Mouse (Mus musculus): ENCODE data around the gene Gtf3c6.

Gene Gtf3c6

DNA sequence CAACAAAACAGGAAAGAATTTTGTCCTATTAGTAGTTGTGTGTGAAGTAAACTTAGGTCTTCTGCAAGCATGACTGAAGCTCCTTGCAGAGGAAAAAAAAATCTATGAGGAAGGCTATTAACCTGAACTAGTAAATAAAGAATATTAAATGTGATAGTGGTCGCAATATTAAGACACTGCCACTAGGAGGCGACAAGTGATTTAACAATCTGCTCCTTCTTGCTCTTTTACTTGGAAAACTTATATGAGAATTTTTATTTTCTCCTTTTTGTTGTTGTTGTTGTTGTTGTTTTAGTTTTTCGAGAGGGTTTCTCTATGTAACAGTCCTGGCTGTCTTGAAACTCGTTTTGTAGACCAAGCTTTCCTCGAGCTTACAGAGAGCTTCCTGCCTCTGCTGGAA is 1.1 kb upstream of the Gtf3c6 start:
- peak; percentile 50 to 65 for DNase-seq (ENCODE audit: low spot score in 2 of 2)

DNA sequence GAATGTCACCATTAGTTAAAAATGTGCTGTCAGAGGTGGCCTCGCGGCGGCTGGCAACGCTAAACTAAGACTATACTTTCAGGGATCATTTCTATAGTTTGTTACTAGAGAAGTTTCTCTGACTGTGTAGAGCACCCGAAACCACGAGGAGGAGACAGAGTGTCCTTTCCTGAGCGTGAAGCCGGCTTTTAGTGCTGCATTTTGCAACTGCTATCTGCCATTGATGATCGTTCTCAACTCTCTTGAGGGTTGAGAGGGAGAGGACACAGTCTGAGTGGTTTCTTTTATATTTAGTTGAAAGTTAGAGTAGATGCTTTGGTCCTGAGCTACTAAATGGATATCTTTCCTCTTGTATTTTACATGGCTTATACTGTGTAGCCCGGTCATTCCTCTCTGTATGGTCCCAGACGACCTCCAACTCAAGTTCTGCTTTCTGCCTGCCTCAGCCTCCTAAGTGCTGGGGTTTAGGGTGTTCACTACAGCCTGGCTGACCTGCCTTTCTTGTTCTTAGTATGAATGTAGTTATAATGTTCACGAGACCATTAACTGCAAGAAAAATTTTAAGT is 576 bp upstream of the Gtf3c6 start:
- peak; percentile 47 to 55 for DNase-seq (ENCODE audit: low spot score in 2 of 2)

DNA sequence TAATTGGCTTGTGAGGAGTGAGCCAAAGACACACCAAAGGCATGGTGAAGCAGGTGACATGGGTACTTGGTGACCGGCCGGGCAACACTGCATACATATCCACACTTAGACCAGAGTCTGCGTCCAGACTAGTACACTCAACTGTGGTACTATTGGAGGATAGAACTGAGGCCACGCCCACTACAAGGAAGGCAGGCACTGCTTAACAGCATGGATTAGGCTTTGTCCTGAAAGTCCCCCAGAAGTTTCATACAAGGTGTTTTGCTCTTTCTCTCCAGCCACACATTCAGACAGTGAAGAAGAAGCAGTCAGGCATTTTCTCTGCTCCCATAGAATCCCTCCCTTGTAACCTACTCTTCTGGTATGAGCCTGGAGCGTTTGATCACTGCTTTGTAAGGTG is 1.2 kb downstream of the Gtf3c6 start:
- peak; percentile 44 to 56 for DNase-seq (ENCODE audit: low spot score in 2 of 2)

DNA sequence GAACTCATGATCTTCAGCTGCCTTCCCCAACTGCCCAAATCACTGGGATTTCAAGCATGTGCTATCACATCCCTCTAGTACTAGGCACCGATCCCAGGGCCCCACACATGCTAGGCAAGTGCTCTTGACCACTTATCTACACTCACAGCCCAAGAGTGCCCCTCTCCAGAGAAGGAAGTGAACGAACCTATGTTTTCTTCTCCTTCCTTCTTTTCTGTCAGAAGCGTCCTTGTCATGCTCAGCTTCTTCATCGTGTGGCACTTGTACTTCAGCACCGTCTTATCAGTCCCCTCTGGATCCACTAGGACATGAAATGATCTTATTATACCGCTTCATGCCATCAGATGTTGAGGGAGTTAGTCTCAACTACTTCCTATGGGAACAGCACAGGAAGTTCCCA is 6.9 kb downstream of the Gtf3c6 start:
- DNase-seq (ENCODE audit: low spot score in 2 of 2): no peak

DNA sequence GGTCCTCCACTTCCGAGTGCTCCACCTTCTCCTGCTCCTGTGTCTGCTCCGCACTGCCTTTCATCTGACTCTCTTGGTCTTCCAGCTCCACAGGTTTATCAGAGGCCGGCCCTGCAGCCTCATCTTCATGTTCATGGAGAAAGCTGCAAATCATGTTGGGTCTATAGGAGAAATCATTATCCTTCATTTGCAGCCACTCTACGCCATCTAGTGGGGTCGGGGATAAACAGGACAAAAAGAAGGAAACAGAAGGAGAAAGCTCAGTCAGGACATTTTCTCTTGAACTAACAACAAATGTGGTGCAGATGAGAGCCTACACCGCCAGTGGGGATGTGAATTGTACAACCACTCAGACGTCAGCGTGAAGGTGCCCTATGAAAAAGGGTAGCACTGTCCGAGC is 8.3 kb downstream of the Gtf3c6 start:
- peak in 1 of 2 experiments; percentile 20 for DNase-seq (ENCODE audit: low spot score in 2 of 2)

DNA sequence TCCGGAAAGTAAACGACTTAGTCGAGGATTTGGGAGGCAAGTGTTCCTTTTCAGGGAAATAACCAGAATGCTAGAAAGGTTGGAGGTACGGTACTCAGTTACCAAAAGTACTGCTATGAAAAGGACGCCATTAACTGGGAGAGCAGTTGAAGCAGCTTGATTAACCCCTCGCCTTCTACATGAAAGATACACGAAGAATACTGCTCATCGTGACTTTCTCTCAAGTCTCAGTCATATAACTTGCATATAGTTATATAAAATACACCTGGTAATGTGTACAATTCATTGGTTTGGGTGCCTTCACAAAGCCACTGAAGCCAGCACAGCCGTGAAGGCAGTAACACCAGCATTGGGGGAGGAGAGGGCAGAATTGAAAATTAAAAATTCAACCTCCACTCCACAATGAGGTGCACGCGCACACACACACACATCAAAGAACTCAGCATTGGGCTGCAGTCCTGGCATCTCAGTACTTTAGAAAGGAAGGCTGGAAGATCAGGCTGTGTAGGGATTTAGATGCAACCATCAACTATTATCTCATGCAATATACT is 10.7 kb downstream of the Gtf3c6 start:
- no peak for DNase-seq (ENCODE audit: low spot score in 2 of 2)

DNA sequence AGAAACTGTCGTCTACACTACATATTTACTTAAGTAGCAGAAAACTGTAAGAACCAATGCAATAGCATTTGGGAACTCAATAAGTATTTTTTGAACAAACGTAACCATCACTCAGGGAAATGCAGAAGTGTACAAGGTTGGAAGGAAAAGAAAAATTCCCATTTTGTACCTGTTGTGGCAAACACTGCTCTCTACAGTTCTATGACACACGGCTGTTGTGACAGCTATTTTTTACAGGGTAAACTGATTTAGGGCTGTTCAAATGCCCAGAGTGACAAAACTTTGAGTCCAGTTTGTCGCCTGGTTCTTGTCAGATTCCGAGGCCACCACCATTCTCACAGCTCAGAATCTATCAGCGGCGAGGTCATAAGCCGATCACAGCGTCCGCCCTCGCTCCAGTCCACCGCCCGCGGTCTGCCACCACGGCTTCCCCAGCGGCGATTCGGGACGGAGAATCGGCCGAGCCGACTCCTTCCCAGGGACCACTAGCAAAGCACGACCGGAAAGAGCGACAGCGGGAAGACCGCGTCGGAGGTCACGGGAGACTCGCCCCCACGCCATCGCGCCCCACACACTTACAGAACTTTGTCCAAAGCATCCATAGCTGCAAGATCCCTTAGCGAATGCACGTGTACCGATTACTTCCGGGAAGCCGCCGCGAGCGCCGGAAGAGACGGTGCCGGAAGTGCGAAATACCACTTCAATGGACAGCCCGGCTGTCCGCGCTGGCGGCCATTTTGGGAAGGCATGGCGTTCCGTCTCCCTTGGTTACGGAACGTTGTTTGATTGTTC is 11.3 kb downstream of the Gtf3c6 start, which contains the start of gene Rpf2:
TSS of gene Rpf2 (minus strand) at position 663 of the 792 bp plus-strand sequence.
- peak; percentile 82 to 87 for DNase-seq (ENCODE audit: low spot score in 2 of 2)

DNA sequence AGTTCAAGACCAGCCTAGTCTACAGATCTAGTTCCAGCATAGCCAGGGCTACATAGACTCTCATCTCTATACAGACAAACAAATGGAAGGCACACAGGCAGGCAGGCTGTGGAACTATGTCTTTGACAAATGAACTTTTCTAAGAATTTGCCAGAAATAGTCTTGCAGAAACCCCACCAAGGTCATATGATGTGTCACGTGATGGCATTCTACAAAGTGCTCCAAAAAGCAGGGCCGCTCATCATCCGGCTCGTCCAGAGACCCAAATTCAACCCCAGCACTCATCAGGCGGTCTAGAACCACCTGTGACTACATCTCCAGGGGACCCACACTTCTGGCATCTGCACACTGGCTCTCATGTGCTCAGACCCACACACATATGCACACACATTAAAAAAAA is 20.1 kb downstream of the Gtf3c6 start:
- DNase-seq (ENCODE audit: low spot score in 2 of 2): no peak

DNA sequence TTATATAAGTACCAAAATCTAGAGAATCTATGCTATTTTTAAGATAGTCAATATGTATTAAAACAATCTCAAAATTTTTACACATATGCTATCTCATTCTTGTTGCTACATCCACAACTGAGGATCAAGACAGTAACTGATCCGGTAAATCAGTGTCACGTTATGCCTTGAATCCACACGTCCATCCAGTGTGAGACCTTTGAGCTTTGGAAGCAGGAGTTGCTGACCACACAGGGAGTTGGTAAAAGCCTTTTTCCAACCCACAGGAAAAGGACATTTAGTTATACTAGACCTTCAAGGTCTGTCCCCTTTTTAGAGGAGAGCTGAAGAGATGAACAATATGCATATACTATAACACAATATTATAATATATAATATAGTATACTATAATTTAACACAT is 24.7 kb downstream of the Gtf3c6 start:
- DNase-seq (ENCODE audit: low spot score in 2 of 2): no peak

DNA sequence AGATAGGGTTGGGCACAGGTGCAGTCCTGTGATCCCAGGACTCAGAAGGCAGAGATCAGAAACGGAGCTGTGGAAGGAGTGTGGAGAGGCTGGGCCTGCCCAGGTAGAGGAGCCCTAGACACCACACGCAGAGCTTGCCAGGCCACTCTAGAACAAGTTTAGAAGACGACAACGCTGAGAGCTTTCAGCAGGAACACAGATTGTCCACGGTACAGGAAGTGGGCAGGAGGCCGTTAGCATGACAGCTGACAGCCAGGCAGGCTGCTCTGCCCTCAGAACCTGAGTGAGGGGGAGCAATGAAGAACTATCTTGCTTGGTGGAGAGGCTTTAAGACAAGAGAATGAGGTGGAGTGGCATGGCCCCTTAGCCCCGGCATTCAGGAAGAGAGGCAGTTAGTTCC is 25.5 kb downstream of the Gtf3c6 start:
- DNase-seq (ENCODE audit: low spot score in 2 of 2): no peak

DNA sequence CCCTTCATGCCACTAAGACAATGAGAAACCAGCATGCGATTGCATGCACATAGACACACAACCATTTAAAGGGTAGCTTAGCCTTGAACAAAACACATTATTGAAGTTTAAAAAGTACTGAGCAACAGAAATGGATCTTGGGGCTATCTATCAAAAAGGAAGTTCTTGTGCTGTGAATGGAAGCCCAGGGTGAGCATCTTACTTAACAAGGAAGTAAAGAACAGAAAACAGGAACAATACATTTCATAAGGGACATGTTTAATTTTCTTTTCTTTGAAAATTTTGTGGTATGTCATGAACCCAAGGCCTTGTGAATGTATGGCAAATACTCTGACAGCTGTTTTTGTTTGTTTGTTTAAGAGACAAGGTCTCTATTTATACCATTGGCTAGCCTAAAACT is 28.2 kb downstream of the Gtf3c6 start:
- no peak for DNase-seq (ENCODE audit: low spot score in 2 of 2)

DNA sequence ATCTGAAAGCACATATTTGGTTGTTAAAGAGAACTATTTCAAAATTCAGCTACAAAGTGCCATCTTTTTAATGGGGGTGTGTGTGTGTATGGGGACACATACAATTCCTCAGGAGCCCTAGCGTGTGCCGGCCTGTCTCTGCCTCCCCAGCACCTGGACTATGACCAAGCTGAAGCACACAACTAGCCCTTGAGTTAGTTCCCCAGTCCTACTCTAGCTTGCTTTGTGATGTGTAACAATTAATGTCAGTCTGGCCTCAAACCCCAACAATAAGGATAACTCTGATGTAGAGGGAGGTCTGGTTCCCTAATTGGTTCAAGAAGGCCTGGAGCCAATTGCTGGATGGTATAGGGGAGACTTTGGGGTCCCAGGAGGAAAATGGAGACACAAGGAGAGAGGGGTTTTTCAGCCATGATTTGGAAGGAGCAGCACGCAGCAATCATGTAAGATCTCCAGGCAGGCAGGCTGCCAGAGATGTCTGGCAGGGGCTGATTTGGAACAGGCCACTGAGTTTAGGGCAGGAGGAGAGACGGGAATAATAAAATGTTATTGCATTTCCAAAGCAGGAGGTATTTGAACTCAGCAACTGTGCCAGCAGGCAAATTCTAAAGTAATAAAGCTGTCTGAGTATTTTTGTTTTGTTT is 30.1 kb downstream of the Gtf3c6 start:
- no peak for DNase-seq (ENCODE audit: low spot score in 2 of 2)

DNA sequence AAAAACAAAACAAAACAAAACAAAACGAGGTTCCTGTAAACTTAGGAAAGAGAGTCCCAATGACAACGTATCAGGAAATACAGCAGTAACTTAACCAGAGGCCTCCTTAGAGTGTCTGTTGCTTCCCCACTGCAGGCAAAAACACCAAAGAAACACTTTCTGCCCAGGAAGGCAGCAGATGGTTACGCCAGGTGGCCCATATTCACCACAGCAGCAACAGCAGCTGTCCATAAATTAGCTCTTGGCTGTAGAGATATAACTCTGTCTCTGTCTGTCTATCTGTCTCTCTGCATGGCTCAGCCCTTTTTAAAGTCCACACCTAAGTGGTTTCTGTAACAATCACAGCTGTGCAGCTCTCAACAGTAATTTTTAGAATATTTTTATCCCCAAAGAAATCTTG is 39.0 kb downstream of the Gtf3c6 start:
- DNase-seq (ENCODE audit: low spot score in 2 of 2): no peak

DNA sequence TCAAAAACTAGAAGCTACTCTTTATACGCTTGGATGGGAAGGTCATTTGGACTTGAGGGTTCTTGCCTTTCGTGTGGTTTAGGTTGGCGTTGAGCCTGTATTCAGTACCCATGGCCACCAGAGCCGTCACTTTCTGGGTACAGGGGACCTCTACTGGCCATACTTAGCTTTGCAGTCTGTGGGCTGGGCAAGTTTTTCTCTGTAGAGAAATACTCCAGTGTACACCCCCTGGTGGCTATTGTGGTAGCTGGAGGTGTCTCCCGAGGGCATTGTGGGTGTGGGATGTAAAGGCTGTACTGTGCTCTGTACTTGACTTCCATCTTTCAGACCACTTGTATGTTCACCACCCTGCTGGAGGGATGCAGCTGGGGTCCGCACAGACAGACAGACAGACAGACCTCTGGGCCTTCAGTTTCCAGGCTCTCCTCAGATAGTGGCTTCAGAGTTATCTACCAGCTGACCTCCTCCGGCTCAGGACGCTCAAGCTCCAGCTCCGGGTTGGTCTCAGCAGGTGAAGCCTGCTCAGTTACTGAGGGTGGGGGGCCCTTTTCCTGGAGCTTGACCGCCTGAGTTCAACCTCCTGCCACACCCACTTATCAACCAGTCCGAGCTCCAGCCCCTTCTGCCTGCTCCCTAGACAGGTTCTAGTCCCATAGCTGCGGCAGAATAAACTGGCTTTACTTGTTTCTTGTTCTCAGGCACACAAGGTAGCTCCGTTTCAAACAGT is 45.3 kb downstream of the Gtf3c6 start:
- peak; percentile 95 to 96 for DNase-seq (ENCODE audit: low spot score in 2 of 2)
